Mouse (Mus musculus): ENCODE results near the gene Gm5726. TPM values are rescaled to one million over a fixed set of nuclear protein-coding genes. Genes with fewer than 3 reads are reported as not detected.

Gene Gm5726
- not detected for polyA plus RNA-seq (2015; fragmentation: Illumina TruSeq; extraction: RNeasy Lipid Tissue Mini Kit (QIAGEN cat#74804); ENCODE audit: insufficient read depth, low read depth, low replicate concordance)

GRCm38 (mm10) chr7:20545657-20546056 is at the start of gene Gm5726:
TSS of gene Gm5726 (minus strand) at chr7:20545757.

DNA sequence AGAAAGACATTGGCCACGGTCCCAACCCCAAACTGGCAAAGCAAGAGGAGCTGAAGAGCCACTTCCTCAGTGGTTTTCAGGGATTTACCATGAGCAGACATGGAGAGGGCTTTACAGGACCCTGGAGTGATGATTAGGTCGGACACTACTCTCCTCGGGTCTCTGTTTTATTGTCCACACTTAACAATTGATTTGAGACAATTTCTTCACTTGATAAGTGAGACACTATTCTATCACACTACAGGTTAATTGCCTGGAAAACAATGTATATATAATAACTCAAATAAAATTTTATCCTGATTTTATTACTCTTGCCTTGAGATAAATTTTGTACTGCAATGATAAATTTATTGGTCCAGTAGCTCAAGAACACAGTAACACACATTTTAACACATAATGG is 30.6 kb upstream of the Gm5726 start, which contains the start of gene Gm4141:
TSS of gene Gm4141 (minus strand) at position 101 of the 400 bp plus-strand sequence.

GRCm38 (mm10) chr7:20533537-20533936 is 12.0 kb downstream of the Gm5726 start, which contains the start of gene Vmn1r104:
TSS of gene Vmn1r104 (plus strand) at chr7:20533837.

GRCm38 (mm10) chr7:20510434-20510833 is 35.1 kb downstream of the Gm5726 start, which contains the start of gene Vmn1r103:
TSS of gene Vmn1r103 (minus strand) at chr7:20510534.

Other genes starting within 250 kb of the Gm5726 start
- not detected for gene Gm4133, start 211.7 kb downstream of the Gm5726 start, polyA plus RNA-seq (2015; fragmentation: Illumina TruSeq; extraction: RNeasy Lipid Tissue Mini Kit (QIAGEN cat#74804); ENCODE audit: insufficient read depth, low read depth, low replicate concordance)
- gene Gm5728, start 170.3 kb downstream of the Gm5726 start, polyA plus RNA-seq (2015; fragmentation: Illumina TruSeq; extraction: RNeasy Lipid Tissue Mini Kit (QIAGEN cat#74804); ENCODE audit: insufficient read depth, low read depth, low replicate concordance) = not detected
- not detected for gene Vmn1r100, start 127.8 kb downstream of the Gm5726 start, polyA plus RNA-seq (2015; fragmentation: Illumina TruSeq; extraction: RNeasy Lipid Tissue Mini Kit (QIAGEN cat#74804); ENCODE audit: insufficient read depth, low read depth, low replicate concordance)
- gene Vmn1r101, start 103.2 kb downstream of the Gm5726 start, polyA plus RNA-seq (2015; fragmentation: Illumina TruSeq; extraction: RNeasy Lipid Tissue Mini Kit (QIAGEN cat#74804); ENCODE audit: insufficient read depth, low read depth, low replicate concordance) = not detected
- gene Gm10670, start 70.8 kb downstream of the Gm5726 start, polyA plus RNA-seq (2015; fragmentation: Illumina TruSeq; extraction: RNeasy Lipid Tissue Mini Kit (QIAGEN cat#74804); ENCODE audit: insufficient read depth, low read depth, low replicate concordance) = not detected
- not detected for gene Vmn1r103, start 35.2 kb downstream of the Gm5726 start, polyA plus RNA-seq (2015; fragmentation: Illumina TruSeq; extraction: RNeasy Lipid Tissue Mini Kit (QIAGEN cat#74804); ENCODE audit: insufficient read depth, low read depth, low replicate concordance)
- gene Vmn1r104, start 11.9 kb downstream of the Gm5726 start, polyA plus RNA-seq (2015; fragmentation: Illumina TruSeq; extraction: RNeasy Lipid Tissue Mini Kit (QIAGEN cat#74804); ENCODE audit: insufficient read depth, low read depth, low replicate concordance) = not detected
- gene Gm4141, start 30.5 kb upstream of the Gm5726 start, polyA plus RNA-seq (2015; fragmentation: Illumina TruSeq; extraction: RNeasy Lipid Tissue Mini Kit (QIAGEN cat#74804); ENCODE audit: insufficient read depth, low read depth, low replicate concordance) = not detected
- gene Gm4513, start 53.3 kb upstream of the Gm5726 start, polyA plus RNA-seq (2015; fragmentation: Illumina TruSeq; extraction: RNeasy Lipid Tissue Mini Kit (QIAGEN cat#74804); ENCODE audit: insufficient read depth, low read depth, low replicate concordance) = not detected
- gene Vmn1r107, start 123.2 kb upstream of the Gm5726 start, polyA plus RNA-seq (2015; fragmentation: Illumina TruSeq; extraction: RNeasy Lipid Tissue Mini Kit (QIAGEN cat#74804); ENCODE audit: insufficient read depth, low read depth, low replicate concordance) = not detected
- gene Vmn1r111, start 157.5 kb upstream of the Gm5726 start, polyA plus RNA-seq (2015; fragmentation: Illumina TruSeq; extraction: RNeasy Lipid Tissue Mini Kit (QIAGEN cat#74804); ENCODE audit: insufficient read depth, low read depth, low replicate concordance) = not detected
- not detected for gene Gm10668, start 184.9 kb upstream of the Gm5726 start, polyA plus RNA-seq (2015; fragmentation: Illumina TruSeq; extraction: RNeasy Lipid Tissue Mini Kit (QIAGEN cat#74804); ENCODE audit: insufficient read depth, low read depth, low replicate concordance)
- not detected for gene Vmn1r112, start 225.4 kb upstream of the Gm5726 start, polyA plus RNA-seq (2015; fragmentation: Illumina TruSeq; extraction: RNeasy Lipid Tissue Mini Kit (QIAGEN cat#74804); ENCODE audit: insufficient read depth, low read depth, low replicate concordance)
- not detected for gene Vmn1r113, start 241.5 kb upstream of the Gm5726 start, polyA plus RNA-seq (2015; fragmentation: Illumina TruSeq; extraction: RNeasy Lipid Tissue Mini Kit (QIAGEN cat#74804); ENCODE audit: insufficient read depth, low read depth, low replicate concordance)